Mouse (Mus musculus): ENCODE measurements at regions not wholly inside any gene's neighbourhood (a gene's known extent, or its start where the extent isn't known, plus 50 kb on each side); places are given as distances from the start of the nearest gene placed in this dataset.

- Histone ChIP-seq H3K27me3 (no peaks in the 10 kb centered on the region), H3K4me3 (replicated peaks) (no peak overlapping the region), H3K36me3 (no peaks in the 10 kb centered on the region), H3K9me3 (replicated peaks) (no peaks in the 10 kb centered on the region), H3K4me2 (no peak overlapping the region), H3K27ac (no peak overlapping the region), H3K9ac (no peak overlapping the region), H3K4me1 (replicated peaks) (no peaks in the 10 kb centered on the region)
- no peak for ATAC-seq (ENCODE audit: low read depth)
- DNase-seq, result no peak
- WGBS (ENCODE audit: insufficient replicate concordance), result 68% methylated on average over 7 of the region's 7 CpGs
These were observed 70.5 kb downstream of the Tmx1 start for GRCm38 (mm10) chr12:70523379-70523778.

GRCm38 (mm10) chr12:70524703-70525102 lies 71.8 kb downstream of the Tmx1 start:
- Histone ChIP-seq H3K4me3 (replicated peaks) (no peak overlapping the region), H3K9me3 (replicated peaks) (no peaks in the 10 kb centered on the region), H3K9ac (no peak overlapping the region), H3K4me1 (replicated peaks) (no peaks in the 10 kb centered on the region), H3K4me2 (no peak overlapping the region), H3K27me3 (no peaks in the 10 kb centered on the region), H3K27ac (no peak overlapping the region), H3K36me3 (no peaks in the 10 kb centered on the region)
- DNase-seq, result no peak
- no peak for ATAC-seq (ENCODE audit: low read depth)
- 34% methylated on average over 4 of the region's 4 CpGs for WGBS (ENCODE audit: insufficient replicate concordance)

GRCm38 (mm10) chr12:70531661-70532060 lies 78.8 kb downstream of the Tmx1 start:
- DNase-seq, result no peak
- Histone ChIP-seq H3K9ac (no peak overlapping the region), H3K4me3 (replicated peaks) (no peak overlapping the region), H3K9me3 (replicated peaks) (no peaks in the 10 kb centered on the region), H3K4me2 (no peak overlapping the region), H3K27me3 (no peaks in the 10 kb centered on the region), H3K36me3 (no peaks in the 10 kb centered on the region), H3K27ac (no peak overlapping the region), H3K4me1 (replicated peaks) (no peaks in the 10 kb centered on the region)
- ATAC-seq (ENCODE audit: low read depth), result no peak

GRCm38 (mm10) chr12:70532225-70532624 lies 79.3 kb downstream of the Tmx1 start:
- no peak overlapping the region for H3K4me2 ChIP-seq
- no peaks in the 10 kb centered on the region for H3K36me3 ChIP-seq
- no peaks in the 10 kb centered on the region for H3K4me1 ChIP-seq (replicated peaks)
- DNase-seq (no peak), ATAC-seq (ENCODE audit: low read depth) (no peak)
- WGBS (ENCODE audit: insufficient replicate concordance), result 67% methylated on average over 10 of the region's 10 CpGs
- no peaks in the 10 kb centered on the region for H3K27me3 ChIP-seq
- H3K9ac ChIP-seq, result no peak overlapping the region
- no peaks in the 10 kb centered on the region for H3K9me3 ChIP-seq (replicated peaks)
- no peak overlapping the region for H3K27ac ChIP-seq
- no peak overlapping the region for H3K4me3 ChIP-seq (replicated peaks)

- Histone ChIP-seq H3K27ac (no peak overlapping the region), H3K9me3 (replicated peaks) (no peaks in the 10 kb centered on the region), H3K4me1 (replicated peaks) (no peaks in the 10 kb centered on the region), H3K4me2 (no peak overlapping the region), H3K36me3 (no peaks in the 10 kb centered on the region), H3K9ac (no peak overlapping the region), H3K4me3 (replicated peaks) (no peak overlapping the region), H3K27me3 (no peaks in the 10 kb centered on the region)
- 74% methylated on average over 10 of the region's 10 CpGs for WGBS (ENCODE audit: insufficient replicate concordance)
- DNase-seq, result no peak
- no peak for ATAC-seq (ENCODE audit: low read depth)
These were observed 79.9 kb downstream of the Tmx1 start for GRCm38 (mm10) chr12:70532843-70533242.

- Histone ChIP-seq H3K4me1 (replicated peaks) (no peaks in the 10 kb centered on the region), H3K4me3 (replicated peaks) (no peak overlapping the region), H3K9me3 (replicated peaks) (no peaks in the 10 kb centered on the region), H3K4me2 (no peak overlapping the region), H3K36me3 (no peaks in the 10 kb centered on the region), H3K27me3 (no peaks in the 10 kb centered on the region), H3K27ac (no peak overlapping the region), H3K9ac (no peak overlapping the region)
- 64% methylated on average over 12 of the region's 12 CpGs for WGBS (ENCODE audit: insufficient replicate concordance)
- no peak for DNase-seq
- no peak for ATAC-seq (ENCODE audit: low read depth)
These were observed 80.6 kb downstream of the Tmx1 start for GRCm38 (mm10) chr12:70533375-70533935.

- 67% methylated on average over 4 of the region's 4 CpGs for WGBS (ENCODE audit: insufficient replicate concordance)
- Histone ChIP-seq H3K36me3 (no peaks in the 10 kb centered on the region), H3K4me3 (replicated peaks) (no peak overlapping the region), H3K9me3 (replicated peaks) (no peaks in the 10 kb centered on the region), H3K9ac (no peak overlapping the region), H3K27ac (no peak overlapping the region), H3K27me3 (no peaks in the 10 kb centered on the region), H3K4me2 (no peak overlapping the region), H3K4me1 (replicated peaks) (no peaks in the 10 kb centered on the region)
- ATAC-seq (ENCODE audit: low read depth), result no peak
- DNase-seq, result no peak
These were observed 86.2 kb downstream of the Tmx1 start for GRCm38 (mm10) chr12:70539124-70539523.

GRCm38 (mm10) chr12:70539856-70540255 lies 87.0 kb downstream of the Tmx1 start:
- no peak overlapping the region for H3K27ac ChIP-seq
- H3K4me1 ChIP-seq (replicated peaks), result no peaks in the 10 kb centered on the region
- no peak overlapping the region for H3K4me2 ChIP-seq
- no peak overlapping the region for H3K9ac ChIP-seq
- H3K4me3 ChIP-seq (replicated peaks), result no peak overlapping the region
- H3K27me3 ChIP-seq, result no peaks in the 10 kb centered on the region
- H3K9me3 ChIP-seq (replicated peaks), result no peaks in the 10 kb centered on the region
- whole genome bisulfite sequencing (ENCODE audit: insufficient replicate concordance), result 81% methylated on average over 14 of the region's 14 CpGs
- no peak for ATAC-seq (ENCODE audit: low read depth)
- no peak for DNase-seq
- no peaks in the 10 kb centered on the region for H3K36me3 ChIP-seq

GRCm38 (mm10) chr12:70541432-70541831 lies 88.5 kb downstream of the Tmx1 start:
- H3K4me2 ChIP-seq, result no peak overlapping the region
- WGBS (ENCODE audit: insufficient replicate concordance), result 62% methylated on average over 4 of the region's 4 CpGs
- no peaks in the 10 kb centered on the region for H3K4me1 ChIP-seq (replicated peaks)
- no peak overlapping the region for H3K27ac ChIP-seq
- DNase-seq (no peak), ATAC-seq (ENCODE audit: low read depth) (no peak)
- H3K27me3 ChIP-seq, result no peaks in the 10 kb centered on the region
- H3K4me3 ChIP-seq (replicated peaks), result no peak overlapping the region
- no peaks in the 10 kb centered on the region for H3K9me3 ChIP-seq (replicated peaks)
- H3K36me3 ChIP-seq, result no peaks in the 10 kb centered on the region
- no peak overlapping the region for H3K9ac ChIP-seq

- Histone ChIP-seq H3K27ac (no peak overlapping the region), H3K27me3 (no peaks in the 10 kb centered on the region), H3K4me3 (replicated peaks) (no peak overlapping the region), H3K9ac (no peak overlapping the region), H3K4me2 (no peak overlapping the region), H3K4me1 (replicated peaks) (no peaks in the 10 kb centered on the region), H3K36me3 (no peaks in the 10 kb centered on the region), H3K9me3 (replicated peaks) (no peaks in the 10 kb centered on the region)
- ATAC-seq (ENCODE audit: low read depth) (no peak), DNase-seq (no peak)
- 56% methylated on average over 5 of the region's 5 CpGs for WGBS (ENCODE audit: insufficient replicate concordance)
These were observed 90.4 kb downstream of the Tmx1 start for GRCm38 (mm10) chr12:70543299-70543698.

- Histone ChIP-seq H3K4me1 (replicated peaks) (no peaks in the 10 kb centered on the region), H3K9ac (no peak overlapping the region), H3K36me3 (no peaks in the 10 kb centered on the region), H3K9me3 (replicated peaks) (no peaks in the 10 kb centered on the region), H3K4me2 (no peak overlapping the region), H3K27ac (no peak overlapping the region), H3K4me3 (replicated peaks) (no peak overlapping the region), H3K27me3 (no peaks in the 10 kb centered on the region)
- no peak for ATAC-seq (ENCODE audit: low read depth)
- no peak for DNase-seq
- 39% methylated on average over 12 of the region's 12 CpGs for WGBS (ENCODE audit: insufficient replicate concordance)
These were observed 91.4 kb downstream of the Tmx1 start for GRCm38 (mm10) chr12:70544326-70544725.

GRCm38 (mm10) chr12:70544850-70545510 lies 92.1 kb downstream of the Tmx1 start:
- Histone ChIP-seq H3K4me3 (replicated peaks) (no peak overlapping the region), H3K9ac (no peak overlapping the region), H3K27me3 (no peaks in the 10 kb centered on the region), H3K27ac (no peak overlapping the region), H3K9me3 (replicated peaks) (no peaks in the 10 kb centered on the region), H3K4me2 (no peak overlapping the region), H3K36me3 (no peaks in the 10 kb centered on the region), H3K4me1 (replicated peaks) (no peaks in the 10 kb centered on the region)
- ATAC-seq (ENCODE audit: low read depth) (no peak), DNase-seq (no peak)
- WGBS (ENCODE audit: insufficient replicate concordance), result 46% methylated on average over 7 of the region's 7 CpGs

Data from liver, embryonic 13.5 days (tissue).